8 mouse cellular contexts compared by ENCODE assay signal in genomic region chr8:71485142-71486135, GRCm38 (mm10). TPM values are rescaled to one million over a fixed set of nuclear protein-coding genes. Genes with fewer than 3 reads are reported as not detected.
A peak's percentile ranks its signal among the peaks of the same experiment; 100 is the strongest.
DNase-seq lines count a peak whose midpoint lies in the region; ATAC-seq and TF ChIP-seq lines count a peak whose summit lies in the region.

TSS of gene Ano8 (minus strand) at chr8:71485963.

- no peak; the same call in 1 of the 2 replicates for TF ChIP-seq POLR2A in small intestine, adult 2 months (IDR thresholded peaks at IDR 0.05; ENCODE audit: low read depth, low read length)

- peak within 1 kb of the TSS; percentile 82 for H3K4me2 ChIP-seq in limb, embryonic 11.5 days (ENCODE audit: low read depth, severe bottlenecking)
- peak within 1 kb of the TSS; percentile 63 for H3K4me2 ChIP-seq in midbrain, embryonic 12.5 days (replicated peaks)

- 6% methylated on average over 52 of the region's 58 CpGs for WGBS in limb, embryonic 11.5 days
- WGBS in midbrain, embryonic 12.5 days: 5% methylated on average over 56 of the region's 58 CpGs
- 5% methylated on average over 57 of the region's 58 CpGs for WGBS in small intestine, adult 2 months

- DNase-seq in embryo, embryonic 11 days: peak; percentile 94
- peak; percentile 98 for DNase-seq in heart, adult 11 months
- peak; percentile 84 for DNase-seq in kidney, adult 11 months
- DNase-seq in limb, embryonic 11.5 days (ENCODE audit: low spot score): peak; percentile 92

- H3K9ac ChIP-seq in limb, embryonic 11.5 days (ENCODE audit: low read length): peak within 1 kb of the TSS; percentile 91
- H3K9ac ChIP-seq in midbrain, embryonic 12.5 days (replicated peaks): peak within 1 kb of the TSS; percentile 98

- no peak for ATAC-seq in erythroblast, adult 5-6 weeks (replicated peaks; ENCODE audit: low FRiP score, poor library complexity, severe bottlenecking)
- ATAC-seq in limb, embryonic 11.5 days (ENCODE audit: insufficient number of reproducible peaks, low FRiP score, low TSS enrichment, low read depth): peak; percentile 45; the same call in 1 of the 2 replicates
- ATAC-seq in midbrain, embryonic 12.5 days (ENCODE audit: low FRiP score, low read depth): peak; percentile 79

- peaks cover 69% of the 10 kb centered on the region for H3K4me1 ChIP-seq in erythroblast, embryonic 14.5 days (ENCODE audit: control insufficient read depth)
- peaks cover 17% of the 10 kb centered on the region for H3K4me1 ChIP-seq in limb, embryonic 11.5 days (ENCODE audit: control insufficient read depth, insufficient read depth, low read length)
- H3K4me1 ChIP-seq in midbrain, embryonic 12.5 days: peaks cover 38% of the 10 kb centered on the region
- H3K4me1 ChIP-seq in small intestine, adult 2 months (ENCODE audit: control insufficient read depth, insufficient read depth, insufficient read length, low read length): peaks cover 9% of the 10 kb centered on the region

- H3K9me3 ChIP-seq in erythroblast, embryonic 14.5 days (ENCODE audit: control insufficient read depth, low read length): no peaks in the 10 kb centered on the region
- H3K9me3 ChIP-seq in limb, embryonic 11.5 days (ENCODE audit: control insufficient read depth, low read length): no peaks in the 10 kb centered on the region
- H3K9me3 ChIP-seq in midbrain, embryonic 12.5 days: no peaks in the 10 kb centered on the region

- H3K27ac ChIP-seq in limb, embryonic 11.5 days (replicated peaks; ENCODE audit: low read depth, low read length): peak within 1 kb of the TSS; percentile 73; the same call in 1 of the 2 replicates
- peak within 1 kb of the TSS; percentile 89 for H3K27ac ChIP-seq in midbrain, embryonic 12.5 days (replicated peaks)
- no peak within 1 kb of the TSS for H3K27ac ChIP-seq in small intestine, adult 2 months (ENCODE audit: insufficient read depth, low read depth, low read length)

- peak within 1 kb of the TSS; percentile 67 for H3K4me3 ChIP-seq in erythroblast, embryonic 14.5 days (replicated peaks)
- H3K4me3 ChIP-seq in limb, embryonic 11.5 days (ENCODE audit: low read depth, low read length): peak within 1 kb of the TSS; percentile 91
- peak within 1 kb of the TSS; percentile 92 for H3K4me3 ChIP-seq in midbrain, embryonic 12.5 days
- H3K4me3 ChIP-seq in small intestine, adult 2 months (ENCODE audit: low read depth, low read length): peak within 1 kb of the TSS; percentile 67

- no peak for TF ChIP-seq CTCF in small intestine, adult 2 months (IDR thresholded peaks at IDR 0.05; ENCODE audit: extremely low read depth, insufficient read length, insufficient replicate concordance, low read depth, low read length)

- peaks cover 3% of the 10 kb centered on the region for H3K27me3 ChIP-seq in erythroblast, embryonic 14.5 days (ENCODE audit: control insufficient read depth)
- no peaks in the 10 kb centered on the region for H3K27me3 ChIP-seq in limb, embryonic 11.5 days (ENCODE audit: control insufficient read depth, insufficient read depth, low read length)
- H3K27me3 ChIP-seq in midbrain, embryonic 12.5 days: peaks cover 14% of the 10 kb centered on the region; the same call in 1 of the 2 replicates
- no peaks in the 10 kb centered on the region for H3K27me3 ChIP-seq in small intestine, adult 2 months (ENCODE audit: control insufficient read depth, insufficient read depth, low read length)

- peaks cover 5% of the 10 kb centered on the region for H3K36me3 ChIP-seq in erythroblast, embryonic 14.5 days (ENCODE audit: control insufficient read depth)
- peaks cover 2% of the 10 kb centered on the region; the same call in 1 of the 2 replicates for H3K36me3 ChIP-seq in limb, embryonic 11.5 days (ENCODE audit: control insufficient read depth, insufficient read depth, low read length)
- H3K36me3 ChIP-seq in midbrain, embryonic 12.5 days: peaks cover 39% of the 10 kb centered on the region
- no peaks in the 10 kb centered on the region for H3K36me3 ChIP-seq in small intestine, adult 2 months (ENCODE audit: control insufficient read depth, insufficient read depth, low read length)

RNA-seq across cellular contexts. Expression of gene Ano8, which starts in this region (rescaled TPM):
- 0.09 and 0.20 TPM in 2 replicates for polyA plus RNA-seq in erythroblast, embryonic 14.5 days (2012)
- total RNA-seq in erythroblast, adult 5-6 weeks (2015; ENCODE audit: low replicate concordance): 0.21 TPM in 1 of 2 replicates, not detected in the other
- total RNA-seq in erythroblast, adult 5-6 weeks (2017; ENCODE audit: low replicate concordance): 0.14 TPM in 1 of 2 replicates, not detected in the other
- 3.0 and 4.2 TPM in 2 replicates for polyA plus RNA-seq in limb, embryonic 11.5 days (2014; fragmentation: Nextera tagmentation; extraction: Ambion mirVana)
- polyA plus RNA-seq in midbrain, embryonic 12.5 days (2016; fragmentation: Nextera tagmentation; extraction: Ambion mirVana): 14.2 and 18.7 TPM in 2 replicates
- polyA plus RNA-seq in small intestine, adult 2 months (2012; rRNA removed): 9.0 and 19.8 TPM in 2 replicates
